Mouse (Mus musculus) megakaryocyte, embryonic 14.5 days (primary cell): ENCODE measurements around the gene Dtx2. TPM values are rescaled to one million over a fixed set of nuclear protein-coding genes. Genes with fewer than 3 reads are reported as not detected.
"Not testable (repeated sequence)": the region's sequence is repeated elsewhere in the genome, so short reads cannot be mapped to it uniquely, and the experiment has no call there.

Source experiments
- H3K27me3 ChIP-seq: replicated peaks from 2 replicates; pipeline ENCODE3; 2012; ENCODE audit warnings: inconsistent platforms
- H3K36me3 ChIP-seq: replicated peaks from 2 replicates; pipeline ENCODE3; 2012; ENCODE audit warnings: low read length, inconsistent platforms, mixed read lengths
- H3K4me1 ChIP-seq: 2 replicates; pipeline ENCODE4 v1.6.1; 2012; ENCODE audit warnings: inconsistent platforms
- H3K4me3 ChIP-seq: replicated peaks from 2 replicates; pipeline ENCODE3; 2012; ENCODE audit warnings: moderate library complexity, mild to moderate bottlenecking, inconsistent platforms
- H3K9me3 ChIP-seq: 2 replicates; pipeline ENCODE4 v1.6.1; 2012; ENCODE audit warnings: inconsistent platforms
- FLI1 ChIP-seq: IDR thresholded peaks from 2 replicates; pipeline ENCODE4 v1.6.1; 2012; ENCODE audit warnings: low read length, inconsistent platforms, mixed read lengths
- GATA1 ChIP-seq: IDR thresholded peaks from 3 replicates; pipeline ENCODE4 v1.6.1; 2012; ENCODE audit warnings: mixed read lengths, low read length, inconsistent platforms, borderline replicate concordance
- polyA plus RNA-seq: library from polyadenylated mRNA; stranded (reverse); fragments of >175 nt; gene quantifications from 2 replicates; pipeline ENCODE4 v1.2.3, GENCODE M21; 2012; ENCODE audit warnings: low replicate concordance; ENCODE audit not compliant: insufficient read depth

Dtx2 gene
- polyA plus RNA-seq, 1 experiment = 23.7 TPM

DNA sequence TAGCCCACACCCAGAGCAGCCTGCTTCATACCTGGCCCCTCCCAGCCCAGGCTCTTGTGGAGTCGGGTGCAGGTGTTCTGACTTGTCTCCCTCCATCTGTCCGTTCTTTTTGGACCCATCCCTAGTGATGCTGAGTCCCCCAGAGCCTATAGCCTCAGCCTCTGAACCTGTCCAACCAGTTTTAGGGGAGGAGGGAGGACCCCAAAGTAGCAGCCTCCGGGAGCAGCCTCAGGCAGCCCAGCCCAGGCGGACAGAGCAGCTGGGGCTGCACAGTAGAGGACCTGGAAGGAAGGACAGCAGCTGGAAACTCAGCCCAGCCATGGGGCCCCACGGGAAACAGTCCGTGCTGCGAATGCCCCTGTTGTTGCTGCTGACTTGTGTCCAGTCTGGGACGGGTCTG, 62.5 kb downstream of the Dtx2 start:
- H3K27me3 ChIP-seq = peaks cover 55% of the 10 kb centered on the region
- no peak overlapping the region for H3K4me3 ChIP-seq
- no peaks in the 10 kb centered on the region for H3K9me3 ChIP-seq
- peaks cover 9% of the 10 kb centered on the region; the same call in 1 of the 2 replicates for H3K4me1 ChIP-seq
- TF ChIP-seq GATA1 = no peak
- no peak for TF ChIP-seq FLI1
- H3K36me3 ChIP-seq = no peaks in the 10 kb centered on the region

DNA sequence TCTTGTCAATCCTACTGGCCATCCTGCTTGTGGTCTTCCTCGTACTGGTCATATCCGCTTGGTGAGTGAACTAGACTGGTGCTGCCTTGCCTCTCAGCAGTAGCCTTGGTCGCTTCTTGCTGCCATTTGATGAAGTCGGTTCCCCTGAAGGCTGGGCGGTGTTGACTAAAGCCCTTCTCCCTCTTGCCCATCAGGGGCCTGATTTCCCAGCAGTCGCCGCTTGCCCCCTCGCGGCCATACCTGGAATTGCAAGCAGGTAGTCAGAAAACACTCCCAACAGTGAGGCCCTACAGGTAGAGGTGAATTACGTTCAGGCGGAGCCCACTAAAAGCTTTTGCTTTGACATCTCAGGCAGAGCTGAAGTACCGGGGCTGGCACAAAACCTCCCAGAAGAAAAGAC, 67.0 kb downstream of the Dtx2 start:
- TF ChIP-seq GATA1 (no peak), FLI1 (no peak)
- peaks cover 9% of the 10 kb centered on the region; the same call in 1 of the 2 replicates for H3K4me1 ChIP-seq
- peaks cover 10% of the 10 kb centered on the region for H3K9me3 ChIP-seq
- peaks cover 54% of the 10 kb centered on the region for H3K27me3 ChIP-seq
- no peaks in the 10 kb centered on the region for H3K36me3 ChIP-seq
- peak overlapping the region; percentile 40 for H3K4me3 ChIP-seq

DNA sequence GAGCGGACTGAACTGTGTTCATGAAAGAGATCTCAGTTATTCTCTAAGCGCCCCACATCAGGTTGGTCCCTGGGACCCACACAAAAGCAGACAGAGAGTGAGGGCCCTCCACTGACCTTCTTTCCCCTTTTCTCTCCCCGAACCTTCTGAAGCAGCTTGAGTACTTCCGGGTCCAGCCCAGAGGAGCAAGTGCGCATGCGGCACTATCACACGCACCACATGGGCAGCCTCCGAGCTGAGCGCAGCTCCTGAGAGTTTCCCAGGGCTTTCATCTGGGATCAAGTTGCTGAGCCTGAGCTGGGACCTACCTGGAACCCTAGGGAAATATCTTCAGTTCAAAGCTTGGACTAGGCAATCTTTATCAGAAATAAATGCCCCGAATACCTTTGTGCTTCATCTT, 69.3 kb downstream of the Dtx2 start:
- H3K36me3 ChIP-seq = no peaks in the 10 kb centered on the region
- no peak overlapping the region for H3K4me3 ChIP-seq
- peaks cover 13% of the 10 kb centered on the region for H3K4me1 ChIP-seq
- peaks cover 41% of the 10 kb centered on the region for H3K27me3 ChIP-seq
- H3K9me3 ChIP-seq = peaks cover 10% of the 10 kb centered on the region
- TF ChIP-seq FLI1 (no peak), GATA1 (no peak)

DNA sequence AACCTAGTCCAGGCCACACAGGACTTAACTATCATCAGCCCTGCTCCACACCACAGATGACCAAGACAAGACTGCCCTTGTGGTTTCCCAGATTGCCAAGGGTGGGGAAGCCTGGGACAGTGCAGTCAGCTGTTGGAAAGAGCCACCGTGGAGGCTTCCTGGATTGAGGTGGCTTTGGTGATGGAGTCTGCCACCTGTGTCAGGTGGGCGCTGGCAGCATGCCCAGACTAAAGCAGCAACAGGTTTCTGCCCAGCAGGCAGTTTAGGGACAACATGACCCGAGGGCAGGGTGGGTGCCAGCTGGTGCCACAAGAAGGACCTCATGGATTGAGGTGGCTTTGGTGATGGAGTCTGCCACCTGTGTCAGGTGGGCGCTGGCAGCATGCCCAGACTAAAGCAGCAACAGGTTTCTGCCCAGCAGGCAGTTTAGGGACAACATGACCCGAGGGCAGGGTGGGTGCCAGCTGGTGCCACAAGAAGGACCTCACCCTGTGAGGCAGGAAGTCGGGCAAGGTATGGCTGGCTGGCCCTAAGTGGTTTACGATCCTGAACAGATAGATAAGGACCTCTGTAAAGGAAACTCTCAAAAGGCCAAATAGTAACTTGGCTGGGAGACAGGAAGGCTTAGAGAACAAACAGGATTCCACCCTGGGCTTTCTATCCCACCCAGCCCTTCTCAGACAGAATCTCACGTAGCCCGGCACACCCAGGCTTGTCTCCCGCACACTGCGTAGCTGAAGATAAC, 72.0 kb downstream of the Dtx2 start:
- H3K27me3 ChIP-seq = peaks cover 28% of the 10 kb centered on the region
- not testable (repeated sequence) for H3K9me3 ChIP-seq, H3K36me3 ChIP-seq, H3K4me3 ChIP-seq
- peaks cover 22% of the 10 kb centered on the region for H3K4me1 ChIP-seq

DNA sequence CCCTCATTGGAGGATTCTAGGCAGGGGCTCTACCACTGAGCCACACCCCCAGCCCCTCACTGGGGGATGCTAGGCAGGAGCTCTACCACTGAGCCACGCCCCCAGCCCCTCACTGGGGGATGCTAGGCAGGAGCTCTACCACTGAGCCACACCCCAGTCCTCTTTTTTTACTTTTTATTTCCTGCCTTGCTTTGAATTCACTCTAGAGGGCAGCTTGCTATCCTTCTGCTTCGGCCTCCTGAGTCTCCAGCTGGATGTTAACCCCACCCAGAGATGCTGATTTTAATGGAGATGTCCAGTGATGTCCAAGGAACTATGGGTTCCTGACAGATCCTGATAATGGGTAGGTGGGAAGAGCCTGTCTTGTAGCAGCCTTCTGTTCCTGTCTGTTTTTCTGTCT, 74.8 kb downstream of the Dtx2 start:
- peaks cover 22% of the 10 kb centered on the region for H3K4me1 ChIP-seq
- TF ChIP-seq FLI1 (no peak), GATA1 (no peak)
- no peak overlapping the region for H3K4me3 ChIP-seq
- peaks cover 13% of the 10 kb centered on the region for H3K9me3 ChIP-seq
- H3K27me3 ChIP-seq = peaks cover 52% of the 10 kb centered on the region
- no peaks in the 10 kb centered on the region for H3K36me3 ChIP-seq

DNA sequence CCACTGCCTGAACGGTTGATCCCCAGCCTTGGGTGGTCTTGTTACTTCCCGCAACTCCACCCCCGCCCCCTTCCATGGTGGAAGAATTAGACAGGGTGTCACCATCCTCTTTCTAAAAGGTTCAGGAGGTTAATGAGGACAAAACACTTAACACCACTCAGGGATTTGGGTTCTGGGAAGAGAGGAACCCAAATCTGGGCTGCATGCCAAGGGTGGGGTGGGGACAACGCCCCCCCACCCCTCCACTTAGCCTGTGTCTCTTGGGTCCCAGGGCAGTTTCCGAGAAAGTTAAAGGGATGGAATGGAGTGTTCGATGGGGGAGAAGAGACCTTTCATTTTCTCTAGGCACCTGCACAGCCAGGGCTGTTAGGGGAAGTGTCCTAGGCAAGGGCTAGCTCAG, 78.5 kb downstream of the Dtx2 start:
- Histone ChIP-seq H3K4me3 (no peak overlapping the region), H3K9me3 (peaks cover 4% of the 10 kb centered on the region), H3K4me1 (peaks cover 50% of the 10 kb centered on the region), H3K27me3 (peaks cover 48% of the 10 kb centered on the region), H3K36me3 (no peaks in the 10 kb centered on the region)
- TF ChIP-seq FLI1 = no peak
- no peak for TF ChIP-seq GATA1

DNA sequence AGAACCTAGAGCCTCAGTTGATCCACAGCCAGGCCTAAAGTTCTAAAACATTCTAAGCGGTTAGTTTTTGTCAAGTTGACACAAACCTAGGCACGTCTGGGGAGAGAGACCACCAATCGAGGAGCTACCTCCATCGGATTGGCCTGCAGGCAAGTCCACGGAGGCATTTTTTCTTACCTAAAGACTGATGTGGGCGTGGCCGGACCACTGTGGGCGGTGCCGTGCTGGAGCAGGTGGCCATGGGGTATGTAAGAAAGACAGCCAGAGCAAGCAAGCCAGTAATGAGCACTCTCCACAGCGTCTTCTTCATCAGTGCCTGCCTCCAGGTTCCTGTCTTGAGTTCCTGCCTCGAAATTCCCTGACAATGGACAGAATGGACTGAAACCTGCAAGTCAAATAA, 78.9 kb downstream of the Dtx2 start:
- Histone ChIP-seq H3K9me3 (peaks cover 4% of the 10 kb centered on the region), H3K4me3 (no peak overlapping the region), H3K4me1 (peaks cover 54% of the 10 kb centered on the region), H3K27me3 (peaks cover 45% of the 10 kb centered on the region), H3K36me3 (no peaks in the 10 kb centered on the region)
- no peak for TF ChIP-seq FLI1
- TF ChIP-seq GATA1 = no peak

DNA sequence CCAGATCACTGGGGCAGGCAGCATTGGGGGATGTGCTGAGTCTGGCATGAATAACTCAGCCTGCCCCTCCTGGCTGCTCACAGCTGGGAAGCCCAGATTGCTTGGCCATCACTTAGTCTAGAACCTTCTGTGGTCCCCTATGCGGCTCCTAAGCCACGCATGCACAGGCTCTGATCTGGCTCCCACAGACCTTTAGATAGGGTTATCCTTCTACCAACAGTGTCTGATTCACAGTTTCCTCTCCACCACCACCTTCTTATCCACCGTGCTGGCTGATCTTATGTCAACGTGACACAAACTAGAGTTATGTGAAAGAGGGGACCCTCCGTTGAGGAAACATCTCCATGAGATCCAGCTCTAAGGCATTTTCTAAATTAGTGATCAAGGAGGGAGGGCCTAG, 80.5 kb downstream of the Dtx2 start:
- Histone ChIP-seq H3K4me1 (peaks cover 40% of the 10 kb centered on the region), H3K27me3 (peaks cover 49% of the 10 kb centered on the region), H3K4me3 (no peak overlapping the region), H3K36me3 (no peaks in the 10 kb centered on the region), H3K9me3 (peaks cover 4% of the 10 kb centered on the region)
- TF ChIP-seq GATA1 (no peak), FLI1 (no peak)

DNA sequence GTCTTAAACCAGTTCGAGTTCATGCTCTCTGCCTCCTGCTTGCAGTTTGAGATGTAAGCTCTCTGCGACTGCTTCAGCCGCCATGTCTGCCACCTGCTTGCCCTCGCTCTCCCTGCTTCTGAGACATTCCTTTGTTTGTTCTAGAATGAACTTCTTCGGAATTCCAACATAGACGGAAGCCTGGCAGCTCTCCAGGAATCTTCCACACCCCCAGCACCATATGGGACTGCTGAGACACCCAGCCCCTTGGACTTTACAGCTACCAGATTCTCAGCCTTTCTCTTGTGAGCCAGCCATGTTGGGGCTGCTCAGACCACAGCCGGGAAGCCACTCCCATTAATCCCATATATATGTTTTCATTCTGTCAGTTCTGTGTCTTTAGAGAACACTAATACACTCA, 81.7 kb downstream of the Dtx2 start:
- Histone ChIP-seq H3K9me3 (peaks cover 4% of the 10 kb centered on the region), H3K27me3 (peaks cover 44% of the 10 kb centered on the region), H3K4me3 (no peak overlapping the region), H3K36me3 (no peaks in the 10 kb centered on the region), H3K4me1 (peaks cover 36% of the 10 kb centered on the region)
- TF ChIP-seq FLI1 = no peak
- no peak for TF ChIP-seq GATA1

DNA sequence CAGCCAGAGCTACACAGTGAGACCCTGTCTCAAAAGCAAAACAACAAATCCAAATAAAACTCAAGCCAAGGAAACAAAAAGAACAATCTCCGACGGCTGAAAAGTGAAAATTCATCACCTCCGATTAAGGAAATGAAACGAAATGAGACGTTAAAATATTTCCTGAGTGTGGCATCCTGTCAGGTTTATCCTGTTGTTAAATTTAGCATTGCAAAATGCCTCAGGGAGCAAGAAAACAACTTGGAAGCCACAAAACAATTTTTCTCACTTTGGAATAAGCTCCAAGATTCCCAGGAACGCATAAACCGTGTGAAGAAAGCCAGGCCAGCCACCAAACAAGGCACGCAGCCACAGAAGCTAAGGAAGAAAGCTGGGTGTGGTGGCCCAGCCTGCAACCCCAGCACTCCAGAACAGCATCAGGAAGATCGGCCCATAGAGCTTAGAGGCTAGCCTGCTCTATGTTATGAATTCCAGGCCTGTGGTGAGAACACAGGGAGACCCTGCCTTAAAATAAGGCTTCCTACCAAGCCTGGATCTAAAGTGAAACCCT, 82.5 kb downstream of the Dtx2 start:
- peaks cover 2% of the 10 kb centered on the region for H3K9me3 ChIP-seq
- no peaks in the 10 kb centered on the region for H3K36me3 ChIP-seq
- peaks cover 35% of the 10 kb centered on the region for H3K4me1 ChIP-seq
- H3K27me3 ChIP-seq = peaks cover 38% of the 10 kb centered on the region
- TF ChIP-seq FLI1 (no peak), GATA1 (no peak)
- peak overlapping the region; percentile 10 for H3K4me3 ChIP-seq

DNA sequence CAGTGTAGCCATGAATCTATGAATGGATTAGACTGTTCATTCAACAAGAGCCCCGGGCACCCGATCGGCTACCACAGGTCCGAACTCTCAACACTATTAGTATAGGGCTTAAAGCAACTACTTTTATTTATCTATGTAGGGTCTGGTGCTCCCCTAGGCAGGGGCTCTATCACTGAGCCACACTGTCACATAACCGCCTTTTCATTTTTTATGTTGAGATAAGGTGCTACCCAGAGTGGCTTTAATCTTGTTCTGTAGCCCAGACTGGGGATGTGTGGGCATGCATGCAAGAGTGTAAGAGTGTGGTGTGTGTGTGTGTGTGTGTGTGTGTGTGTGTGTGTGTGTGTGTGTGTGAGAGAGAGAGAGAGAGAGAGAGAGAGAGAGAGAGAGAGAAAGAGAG, 83.5 kb downstream of the Dtx2 start:
- peaks cover 37% of the 10 kb centered on the region for H3K4me1 ChIP-seq
- TF ChIP-seq GATA1 (no peak), FLI1 (no peak)
- H3K4me3 ChIP-seq = no peak overlapping the region
- H3K36me3 ChIP-seq = no peaks in the 10 kb centered on the region
- H3K9me3 ChIP-seq = peaks cover 2% of the 10 kb centered on the region; the same call in 1 of the 2 replicates
- H3K27me3 ChIP-seq = peaks cover 30% of the 10 kb centered on the region
